Mouse (Mus musculus) hematopoietic stem cell, adult 5-6 weeks (primary cell): ENCODE measurements around the gene Dock4. TPM values are rescaled to one million over a fixed set of nuclear protein-coding genes. Genes with fewer than 3 reads are reported as not detected.

Experiments
- ATAC-seq, 2 experiments: fragments of 125-278 bp in 1 of 2; replicated peaks in 1 of 2; 2 replicates each; pipeline ENCODE4 v1.8.0; 2016 to 2017; ENCODE audit warnings: inconsistent platforms in 2 of 2, mild to moderate bottlenecking in 2 of 2, moderate number of reproducible peaks in 2 of 2, low read depth in 1 of 2, moderate TSS enrichment in 1 of 2; ENCODE audit not compliant: low FRiP score in 2 of 2, poor library complexity in 2 of 2, severe bottlenecking in 2 of 2, insufficient read depth in 1 of 2, low TSS enrichment in 1 of 2
- total RNA-seq: library from RNA; stranded (forward); fragments of 172-1452, 232-1000 nt; gene quantifications from 2 replicates; pipeline ENCODE4 v1.2.3, GENCODE M21; 2017

Gene Dock4
- total RNA-seq, 1 experiment from 2014 or later: 0.65 TPM

DNA sequence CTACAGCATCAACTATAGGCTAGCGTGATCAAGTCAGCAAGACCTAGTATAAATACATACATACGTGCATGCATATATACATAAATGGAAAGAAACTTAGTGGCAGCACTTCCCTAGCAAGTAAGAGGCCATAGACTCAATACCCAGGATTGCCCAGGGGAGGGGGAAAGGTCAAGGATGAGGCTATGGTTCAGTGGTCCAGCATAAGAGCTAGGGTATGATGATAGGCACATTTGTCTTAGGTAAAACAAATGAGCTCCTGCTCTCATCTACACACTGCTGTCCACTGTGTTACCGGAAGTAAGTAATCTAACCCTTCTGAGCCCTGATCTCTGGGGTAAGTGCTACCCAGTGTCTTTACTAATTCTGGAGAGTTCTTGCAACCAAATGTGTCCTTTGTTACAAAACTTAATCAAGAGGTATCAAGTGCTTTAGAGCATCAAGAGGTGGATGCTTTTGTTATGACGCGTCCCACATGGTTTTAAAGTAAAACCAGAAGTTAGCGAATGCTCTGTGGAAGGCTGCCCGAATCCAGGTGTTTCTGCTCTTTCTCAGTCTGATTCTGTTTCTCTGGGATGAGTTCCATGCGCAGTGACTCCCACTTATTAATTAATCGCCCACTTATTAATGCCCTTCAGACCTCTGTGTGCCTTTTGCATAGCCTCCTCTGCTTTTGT, 3.5 kb downstream of the Dock4 start:
- no peak for ATAC-seq

DNA sequence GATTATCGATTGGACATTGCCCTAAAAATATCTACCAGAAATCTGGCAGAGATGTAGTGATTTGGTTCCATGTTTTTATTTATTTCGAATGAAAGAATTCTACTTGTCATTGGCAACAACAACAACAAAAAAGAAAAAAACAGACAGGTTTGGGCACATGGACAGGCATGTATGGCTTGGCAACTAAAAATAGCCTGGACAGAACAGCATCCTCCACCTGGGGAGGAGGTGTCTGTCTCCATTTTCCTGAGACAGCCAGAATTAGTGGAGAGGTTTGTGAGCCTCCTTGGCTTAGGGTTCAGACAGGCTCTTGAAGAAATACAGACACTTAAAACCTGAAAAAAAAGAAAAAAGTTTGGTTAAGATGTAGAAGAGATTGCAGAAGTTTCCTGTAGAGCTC, 10.8 kb downstream of the Dock4 start:
- no peak for ATAC-seq

DNA sequence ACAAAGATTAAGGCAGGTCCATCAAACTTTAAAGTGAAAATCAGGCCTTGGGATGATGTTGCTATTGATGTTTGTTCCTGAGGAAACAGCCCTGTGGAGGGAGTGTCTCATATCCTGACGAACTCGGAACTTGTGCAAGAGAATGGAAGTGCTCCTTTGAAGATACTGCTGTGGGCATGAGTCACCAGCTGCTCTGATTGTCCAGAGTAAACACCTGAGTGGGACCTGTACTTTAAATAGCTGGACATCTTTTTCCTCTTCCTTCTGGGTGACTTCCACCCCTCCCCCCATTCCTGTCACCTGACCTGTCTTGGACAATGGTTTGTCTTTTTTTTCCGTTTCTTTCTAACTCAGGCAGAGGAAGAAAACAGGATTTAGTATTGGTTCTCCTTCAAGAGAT, 13.2 kb downstream of the Dock4 start:
- no peak for ATAC-seq

DNA sequence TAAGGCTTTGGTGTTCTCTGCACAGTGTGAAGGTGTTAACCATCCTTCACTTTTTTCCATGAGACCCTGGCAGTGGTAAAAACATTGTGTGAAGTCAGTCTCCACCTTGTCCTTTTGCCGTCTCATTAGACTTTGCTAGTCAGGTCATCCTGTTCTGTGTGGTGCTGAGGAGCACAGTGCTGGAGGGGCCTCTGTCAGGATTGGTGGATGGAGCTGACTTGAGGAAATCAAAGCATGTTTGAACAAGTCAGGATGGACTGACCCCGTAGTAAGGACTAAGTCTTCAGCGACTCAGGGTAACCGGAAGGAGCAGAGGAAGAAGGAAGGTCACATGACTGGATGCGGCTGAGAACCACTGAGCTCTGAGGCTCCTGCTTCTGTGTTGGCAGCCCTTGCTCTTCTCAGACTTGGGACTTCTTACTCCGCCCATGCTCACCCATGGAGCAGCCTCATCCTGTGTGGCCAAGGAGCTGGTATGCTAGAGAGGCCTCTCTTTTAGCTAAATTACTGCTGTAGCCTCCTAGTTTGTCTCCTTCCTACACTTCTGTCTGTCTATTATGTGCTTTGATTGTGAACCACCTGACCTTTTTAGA, 14.0 kb downstream of the Dock4 start:
- no peak for ATAC-seq

DNA sequence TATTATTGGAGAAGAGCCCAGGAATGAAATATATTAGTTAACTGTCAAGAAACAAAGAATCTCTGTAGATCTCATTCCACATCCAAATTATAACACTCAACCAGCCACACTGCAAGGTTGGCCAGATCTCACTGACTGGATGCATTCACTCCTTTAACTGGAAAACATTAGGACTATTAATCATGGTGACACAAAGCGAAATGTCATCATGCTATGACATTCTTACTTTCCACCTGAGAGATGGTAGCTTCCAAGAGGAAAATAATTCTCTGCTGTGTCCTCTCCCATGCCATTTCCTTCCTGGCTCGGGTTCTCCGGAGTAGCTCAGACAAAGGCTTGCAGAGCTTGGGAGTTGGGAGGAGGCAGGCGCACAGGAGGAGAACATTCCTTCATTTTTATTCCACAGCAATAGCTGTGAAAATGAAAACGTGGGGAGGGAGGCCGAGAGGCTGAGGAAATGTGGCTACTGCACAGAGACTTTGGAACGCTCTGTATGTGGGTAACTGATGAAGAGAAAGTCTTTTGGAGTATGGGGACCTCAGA, 17.0 kb downstream of the Dock4 start:
- ATAC-seq: no peak

DNA sequence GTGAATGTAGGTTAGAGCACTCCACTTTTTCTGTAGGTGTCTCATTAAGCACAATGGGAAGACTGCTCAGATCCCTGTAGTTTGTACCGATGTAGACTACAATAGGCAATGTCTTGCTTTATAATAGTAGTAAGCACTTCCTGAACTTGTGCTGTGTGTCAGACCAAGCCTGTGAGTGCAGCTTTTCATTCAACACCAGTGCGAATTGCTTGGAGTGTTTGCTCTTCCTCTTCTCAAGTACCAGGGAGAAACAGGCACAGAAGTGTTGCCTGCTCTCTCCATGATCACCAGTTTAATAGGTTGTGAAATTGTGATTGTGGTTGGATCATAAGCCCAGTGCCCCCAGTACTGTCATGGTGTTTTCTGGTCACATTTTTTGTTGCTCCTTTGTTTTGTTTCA, 18.1 kb downstream of the Dock4 start:
- no peak for ATAC-seq

DNA sequence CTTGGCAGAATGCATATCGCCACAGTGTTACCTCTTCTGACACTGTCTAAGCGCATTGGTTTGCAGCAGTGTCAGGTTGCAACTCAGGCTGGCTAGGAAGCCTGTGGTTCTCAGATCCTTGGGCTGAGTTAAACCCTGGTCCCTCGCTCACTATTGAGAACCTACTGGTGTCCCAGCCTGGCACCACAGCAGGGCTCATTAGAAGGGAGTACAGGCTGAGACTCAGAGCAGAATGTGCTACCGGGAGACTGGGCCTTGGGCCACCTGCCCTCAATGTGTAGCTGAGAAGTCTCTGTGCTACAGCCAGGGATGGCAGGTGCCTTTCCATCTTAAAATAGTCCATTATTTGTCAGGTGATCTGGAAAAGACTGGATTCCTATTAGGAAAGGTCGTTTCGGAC, 18.5 kb downstream of the Dock4 start:
- ATAC-seq: no peak

DNA sequence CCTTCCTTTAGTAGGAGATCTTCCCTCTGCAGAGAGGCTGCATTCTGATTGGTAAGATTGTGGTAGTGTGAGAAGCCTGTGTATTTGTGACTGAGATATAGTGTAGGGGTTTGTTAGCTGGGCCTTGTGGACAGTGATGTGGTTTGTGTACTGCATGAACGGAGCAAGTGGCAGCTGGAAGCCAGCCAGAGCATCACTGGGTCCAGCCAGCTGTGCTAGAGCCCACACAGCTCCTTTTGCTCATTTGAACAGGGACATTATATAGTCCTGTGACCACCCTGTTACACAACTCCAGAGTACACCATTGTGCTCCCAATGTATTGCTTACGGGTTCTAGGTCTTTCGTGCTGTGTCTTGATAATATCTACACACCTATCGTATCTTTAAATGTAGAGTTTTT, 22.5 kb downstream of the Dock4 start:
- ATAC-seq: no peak

DNA sequence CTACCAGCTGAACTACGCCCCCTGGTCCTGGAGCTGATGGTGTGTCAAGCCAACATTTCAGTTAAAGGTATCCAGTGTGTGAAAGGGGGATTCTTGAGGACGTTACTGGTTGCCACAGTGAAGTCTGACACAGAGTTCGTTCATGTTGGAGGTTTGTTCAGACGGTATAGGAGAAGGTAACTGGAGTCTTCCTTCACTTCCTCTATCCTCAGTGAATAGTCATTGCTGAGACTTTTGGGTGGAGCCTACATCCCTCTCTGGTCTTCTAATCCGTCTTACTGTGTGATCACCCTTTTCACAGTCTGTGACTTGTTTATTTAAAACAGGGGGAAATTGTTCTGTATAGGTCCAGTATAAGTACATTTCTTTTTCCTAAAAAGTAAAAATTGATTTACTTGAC, 23.3 kb downstream of the Dock4 start:
- 0 out of 4 replicates have a peak, but pooled peaks of 1 of the 2 experiments have one; percentile 17 for ATAC-seq

DNA sequence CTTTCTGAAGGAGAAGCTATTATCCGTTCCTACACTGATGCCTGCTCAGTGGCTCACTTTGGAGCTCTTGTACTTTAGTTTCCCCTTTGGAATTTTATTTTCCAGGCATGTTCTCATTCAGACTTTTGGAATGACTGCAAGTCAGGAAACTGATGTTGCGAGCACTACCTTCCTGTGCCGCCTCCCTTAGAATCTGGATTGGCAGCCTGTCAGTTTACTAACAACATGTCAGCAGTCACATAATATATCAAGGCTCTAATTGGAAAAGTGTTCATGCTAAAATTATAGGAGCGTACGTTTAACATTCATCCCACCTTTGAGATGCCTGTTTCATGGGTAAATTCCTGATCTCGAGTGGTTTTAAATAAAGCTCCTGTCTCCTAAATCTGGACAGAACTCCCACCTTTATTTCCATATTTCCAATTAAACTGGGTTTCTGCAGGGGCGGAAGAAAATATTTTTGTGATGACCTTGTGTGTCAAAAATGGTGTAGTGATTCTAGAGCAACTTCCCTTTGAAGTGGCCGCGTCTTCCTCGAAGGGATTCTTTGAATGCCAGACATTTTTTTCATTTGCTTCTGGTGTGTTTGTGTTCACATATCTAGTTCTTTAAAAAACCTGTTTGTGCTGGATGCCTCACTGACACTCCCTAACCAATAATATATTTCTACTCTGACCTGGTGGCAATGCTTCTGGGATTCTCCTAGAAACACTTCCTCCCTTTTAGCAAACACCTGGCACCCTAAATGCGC, 26.1 kb downstream of the Dock4 start:
- no peak for ATAC-seq

DNA sequence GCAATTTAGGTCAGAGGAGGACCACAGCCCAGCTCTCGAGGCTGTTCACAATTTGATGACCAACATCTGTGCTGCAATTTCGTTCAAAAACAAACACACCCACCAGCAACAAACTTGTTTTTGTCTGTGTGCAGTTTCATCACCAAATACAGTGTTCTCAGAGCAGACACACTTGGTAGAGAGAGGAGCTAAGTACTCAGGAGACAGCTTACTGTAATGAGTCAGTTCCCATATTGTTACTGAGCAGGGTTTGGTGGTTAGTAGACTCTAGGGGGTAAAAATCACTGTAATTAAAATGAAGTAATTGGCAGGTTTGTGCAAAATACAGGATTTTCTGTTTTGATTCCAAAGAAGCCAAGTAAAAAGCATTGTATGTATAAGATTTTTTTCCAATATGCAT, 28.0 kb downstream of the Dock4 start:
- no peak for ATAC-seq

DNA sequence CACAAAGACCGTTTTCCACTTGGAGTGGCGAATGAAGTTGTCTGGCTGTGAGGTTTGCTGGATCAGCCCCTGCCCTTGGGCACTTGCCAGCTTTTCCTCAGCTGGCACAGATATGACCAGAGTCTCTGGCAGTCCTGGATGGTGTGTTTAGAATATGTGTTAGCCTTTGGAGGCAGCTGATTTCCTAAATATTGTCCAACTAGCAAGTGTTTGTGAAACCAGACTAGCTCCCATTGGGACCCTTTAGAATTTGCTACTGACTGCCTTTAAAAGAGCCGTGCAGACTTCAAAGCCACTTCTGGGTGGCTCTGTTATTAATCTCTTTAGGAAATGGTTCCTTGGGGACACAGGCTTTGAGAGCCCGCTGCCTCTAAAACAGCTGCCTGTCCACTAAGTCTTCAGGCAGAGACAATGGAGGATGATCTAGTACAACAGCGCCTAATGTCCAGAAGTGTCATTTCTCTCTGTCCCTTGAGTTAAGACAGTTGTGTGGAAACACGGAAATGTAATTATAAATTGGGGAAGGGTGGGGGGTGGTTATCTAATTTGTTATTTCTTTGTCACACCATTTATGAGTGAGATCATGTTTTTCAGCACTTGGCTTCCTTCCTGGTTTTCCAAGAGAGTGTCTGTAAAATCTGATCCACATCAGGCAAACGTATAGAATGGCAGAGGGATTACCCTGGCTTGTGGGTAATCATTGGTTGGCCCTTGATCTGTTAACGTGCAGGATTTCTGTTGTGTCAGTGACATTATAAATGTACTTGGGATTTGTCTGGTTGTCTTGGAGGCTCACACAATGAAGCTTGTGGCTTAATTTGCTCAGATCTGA, 32.1 kb downstream of the Dock4 start:
- no peak for ATAC-seq

DNA sequence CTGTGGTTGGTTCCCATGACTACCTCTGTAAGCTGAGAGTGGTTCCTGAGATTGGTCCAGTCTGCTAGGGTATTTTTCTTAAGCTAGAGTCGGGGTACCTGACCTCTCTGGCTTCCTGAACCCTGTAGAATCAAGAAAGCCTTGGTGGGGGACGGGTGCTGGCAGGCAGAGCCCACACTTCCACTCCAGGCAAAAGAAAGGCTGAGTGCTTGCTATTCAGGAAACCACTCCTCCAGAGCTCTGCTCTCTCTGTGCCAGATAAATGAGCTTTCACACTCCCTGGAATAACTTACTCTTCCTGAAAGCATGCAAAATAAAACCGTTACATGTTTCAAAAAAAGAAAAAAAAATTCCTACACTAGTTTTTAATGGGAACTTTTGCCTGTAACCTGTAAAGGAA, 38.5 kb downstream of the Dock4 start:
- no peak for ATAC-seq

DNA sequence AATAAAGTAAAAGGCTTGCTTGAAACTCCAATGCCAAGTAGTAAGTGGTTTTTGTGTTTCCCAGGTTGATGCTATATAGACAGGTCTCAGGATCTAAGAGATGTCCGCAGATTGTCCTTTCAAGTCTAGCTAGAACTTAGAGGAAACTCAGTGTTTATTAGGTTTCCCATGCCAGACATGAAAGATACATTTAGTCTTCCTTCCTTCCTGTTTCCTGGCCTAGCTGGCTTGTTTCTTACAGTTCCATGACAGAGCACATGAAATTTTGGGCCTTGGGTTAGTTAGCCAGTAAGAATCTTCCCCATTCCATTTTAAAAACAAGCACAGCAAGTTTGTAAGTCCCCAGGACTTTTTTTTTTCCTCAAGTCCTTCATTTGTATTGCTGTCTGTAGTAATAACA, 39.5 kb downstream of the Dock4 start:
- no peak for ATAC-seq

DNA sequence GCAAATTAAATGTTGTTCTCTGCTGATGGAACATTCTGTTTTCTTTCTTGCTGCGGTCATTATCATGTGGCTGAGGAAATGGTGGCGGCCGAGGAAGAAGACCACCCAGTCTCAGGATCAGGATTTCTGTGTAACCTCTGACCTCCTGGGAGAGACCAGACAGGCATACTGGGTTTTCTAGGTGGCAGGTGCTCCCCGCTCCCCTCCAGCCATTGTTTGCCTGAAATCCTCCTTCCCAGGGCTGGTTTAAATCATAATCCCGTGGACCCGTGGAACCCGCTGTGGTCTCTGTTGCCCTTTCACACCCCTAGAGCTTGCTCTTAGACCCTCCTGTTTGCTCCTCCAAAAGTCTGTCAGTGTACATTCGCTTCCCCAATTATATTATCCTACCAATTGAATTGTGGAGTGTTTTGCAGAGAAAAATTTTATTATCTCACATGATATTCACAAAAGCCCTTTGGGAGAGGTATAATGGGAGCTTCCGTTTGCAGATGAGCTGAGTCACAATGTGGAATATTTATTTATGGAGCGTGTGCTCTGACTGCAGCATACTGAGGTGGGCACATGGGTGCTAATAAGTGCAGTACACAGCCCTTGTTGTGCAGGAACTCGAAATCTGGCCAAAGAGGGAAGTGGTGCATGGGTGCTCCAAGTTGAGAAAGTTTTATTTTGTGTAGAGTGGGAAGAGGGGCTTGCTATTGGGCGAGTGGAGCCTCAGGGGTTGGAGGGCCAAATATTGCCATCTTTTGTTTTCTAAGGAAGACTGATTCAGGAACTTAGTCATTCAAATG, 40.5 kb downstream of the Dock4 start:
- ATAC-seq: no peak

DNA sequence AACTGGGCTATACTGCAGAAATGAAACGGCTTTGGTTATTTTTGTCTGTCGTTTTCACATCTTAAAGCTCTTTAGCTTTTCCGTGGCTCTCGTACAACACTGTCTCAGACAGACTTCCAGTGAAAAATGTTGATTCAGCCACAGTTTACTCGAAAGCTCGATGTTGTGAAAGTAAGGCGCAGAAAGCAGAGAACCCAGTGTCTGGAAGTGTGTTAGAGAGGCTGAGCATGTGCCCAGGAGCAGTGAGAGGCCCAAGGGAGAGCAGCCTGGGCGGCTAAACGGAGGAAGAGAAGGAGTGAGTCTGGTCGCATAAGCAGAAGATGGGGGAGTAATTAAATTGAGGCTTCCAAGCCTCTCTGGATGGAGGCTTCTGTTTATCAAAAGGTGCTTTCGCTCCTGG, 50.6 kb downstream of the Dock4 start:
- no peak for ATAC-seq

DNA sequence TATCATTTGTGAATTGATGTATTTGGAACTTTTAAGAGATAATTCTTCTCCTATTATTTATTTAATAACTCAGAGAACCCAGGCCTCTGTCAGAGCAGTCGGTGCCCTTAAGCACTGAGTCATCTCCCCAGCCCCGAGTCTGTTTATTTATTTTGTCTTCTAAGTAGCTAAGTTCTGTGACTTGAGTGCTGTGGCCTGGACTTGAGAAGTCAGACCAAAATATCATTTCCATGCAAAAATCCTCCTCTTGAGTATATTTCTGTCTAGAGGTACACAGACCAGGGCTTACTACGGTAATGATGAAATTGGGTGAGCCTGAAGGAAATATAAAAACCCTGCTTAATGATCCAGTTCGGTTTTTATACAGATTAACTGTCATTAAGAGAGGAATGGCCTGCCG, 52.1 kb downstream of the Dock4 start:
- ATAC-seq: no peak
